Mouse (Mus musculus): ENCODE measurements around the gene Osbpl9.

Gene Osbpl9

DNA sequence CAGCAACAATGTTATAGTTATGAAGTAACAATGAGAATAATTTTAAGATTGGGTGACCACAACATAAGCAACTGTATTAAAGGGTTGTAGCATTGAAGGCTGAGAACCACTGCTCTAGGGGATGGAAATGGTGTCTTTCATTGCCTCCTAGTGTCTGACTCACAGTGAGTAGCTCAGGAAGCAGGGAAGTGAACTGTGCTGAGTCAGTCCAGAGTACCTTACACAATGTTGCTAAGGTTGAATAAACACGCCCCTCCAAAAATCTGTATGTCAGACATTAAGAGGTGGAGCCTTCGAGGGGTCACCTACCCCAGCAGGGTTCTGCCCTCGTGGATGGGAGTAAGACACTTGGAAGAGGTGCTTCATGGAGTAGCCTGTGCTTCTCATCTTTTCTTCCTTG lies 11.9 kb upstream of the Osbpl9 start:
- in situ Hi-C loops (cut with MboI; ENCODE audit: low pct_unique_long_range_greater_than_20kb in 1 of 2, low sequenced_read_pairs in 2 of 2, unreplicated experiment in 1 of 2) = no loop called here

DNA sequence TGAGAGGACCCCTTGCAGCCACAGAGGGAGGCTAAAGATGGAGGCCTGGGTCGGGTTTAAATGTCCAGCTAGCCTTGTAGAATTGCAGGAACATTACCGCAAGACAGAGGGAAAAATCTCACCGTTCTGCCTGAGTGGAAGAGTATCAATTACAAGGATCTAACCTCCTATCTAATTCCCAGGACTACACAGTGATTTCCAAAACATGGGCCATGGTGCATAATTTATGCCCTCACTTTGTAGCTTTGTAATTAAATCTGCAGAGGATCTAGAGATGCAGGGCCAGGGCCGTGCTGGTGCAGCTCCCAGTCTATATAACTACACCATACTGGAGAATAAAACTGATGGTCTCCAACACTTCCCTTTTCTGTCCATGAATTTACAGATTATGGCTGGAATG lies 8.8 kb upstream of the Osbpl9 start:
- in situ Hi-C loops (cut with MboI; ENCODE audit: low pct_unique_long_range_greater_than_20kb in 1 of 2, low sequenced_read_pairs in 2 of 2, unreplicated experiment in 1 of 2) = no loop called here

DNA sequence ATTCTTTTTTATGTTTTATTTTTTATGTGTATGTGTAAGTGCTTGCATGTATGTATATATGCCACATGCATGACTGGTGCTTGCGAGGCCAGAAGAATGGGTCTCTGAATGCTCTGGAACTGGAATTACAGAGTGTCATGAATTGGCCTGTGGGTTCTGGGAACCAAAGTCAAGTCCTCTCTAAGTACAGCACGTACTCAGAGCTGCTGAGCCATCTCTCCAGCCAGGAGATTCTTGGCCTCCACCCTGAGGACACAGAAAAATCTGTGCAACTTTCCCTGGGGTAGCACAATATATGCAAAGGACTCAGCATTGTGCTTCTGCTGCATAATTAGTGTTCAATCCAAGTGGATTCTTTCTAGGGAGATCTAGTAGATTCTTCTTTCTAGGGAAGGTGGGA lies 8.2 kb upstream of the Osbpl9 start:
- in situ Hi-C loops (cut with MboI; ENCODE audit: low pct_unique_long_range_greater_than_20kb in 1 of 2, low sequenced_read_pairs in 2 of 2, unreplicated experiment in 1 of 2) = no loop called here

DNA sequence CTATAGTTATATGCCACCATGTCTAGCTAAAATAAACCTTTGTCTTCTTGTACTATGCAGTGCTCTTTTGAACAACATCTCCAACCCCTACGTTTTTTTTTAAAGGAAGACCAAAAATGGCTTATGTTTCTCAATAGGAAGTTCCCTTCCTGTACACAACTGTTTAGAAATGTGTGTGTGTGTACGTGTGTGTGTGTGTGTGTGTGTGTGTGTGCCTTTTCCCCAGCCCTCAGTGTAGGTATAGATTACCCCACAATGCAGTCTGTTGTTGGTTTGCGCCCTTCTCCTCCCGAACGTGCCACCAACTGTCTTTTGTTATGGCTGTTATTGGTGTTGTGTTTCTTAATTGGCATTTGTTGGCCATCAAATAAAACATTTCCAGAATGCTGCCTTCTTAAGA lies 5.5 kb upstream of the Osbpl9 start:
- in situ Hi-C loops (cut with MboI; ENCODE audit: low pct_unique_long_range_greater_than_20kb in 1 of 2, low sequenced_read_pairs in 2 of 2, unreplicated experiment in 1 of 2) = no loop called here

DNA sequence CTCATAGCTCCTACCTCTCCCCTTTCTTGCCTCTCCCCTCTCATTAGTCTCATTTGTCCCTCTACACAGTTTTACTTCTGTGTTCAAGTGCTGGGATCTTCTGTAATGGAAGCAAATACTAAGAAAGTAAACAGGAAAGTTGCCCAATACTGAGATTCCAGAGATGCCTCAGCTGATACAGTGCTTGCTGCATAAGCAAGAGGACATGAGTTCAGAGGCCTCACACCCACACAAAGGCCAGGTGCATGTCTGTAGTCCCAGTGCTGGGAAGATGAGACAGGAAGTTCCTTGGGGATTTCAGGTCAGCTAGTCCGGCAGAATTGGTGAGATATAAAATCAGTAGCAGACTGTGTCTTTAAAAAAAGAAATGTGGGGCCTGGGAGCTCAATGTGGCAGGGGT lies 2.3 kb upstream of the Osbpl9 start:
- in situ Hi-C loops (cut with MboI; ENCODE audit: low pct_unique_long_range_greater_than_20kb in 1 of 2, low sequenced_read_pairs in 2 of 2, unreplicated experiment in 1 of 2) = no loop called here

DNA sequence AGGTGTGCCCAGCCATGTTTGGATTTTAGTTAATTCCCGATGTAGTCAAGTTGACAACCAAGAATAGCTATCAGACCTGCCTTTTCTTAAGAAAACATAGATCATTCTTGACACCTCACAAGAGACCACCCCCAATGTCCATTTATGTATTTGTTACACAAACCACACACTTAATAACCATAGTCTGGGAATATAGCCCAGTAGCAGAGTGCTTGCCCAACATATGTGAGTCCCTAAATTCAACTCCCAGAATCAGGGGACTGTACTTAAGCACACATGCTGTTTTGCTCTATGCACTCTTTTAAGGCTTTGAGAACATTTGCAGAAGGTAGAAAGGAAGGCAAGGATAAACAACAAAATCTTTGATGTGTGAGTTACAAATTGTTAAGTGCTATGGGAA lies 1.9 kb upstream of the Osbpl9 start:
- in situ Hi-C loops (cut with MboI; ENCODE audit: low pct_unique_long_range_greater_than_20kb in 1 of 2, low sequenced_read_pairs in 2 of 2, unreplicated experiment in 1 of 2) = no loop called here

DNA sequence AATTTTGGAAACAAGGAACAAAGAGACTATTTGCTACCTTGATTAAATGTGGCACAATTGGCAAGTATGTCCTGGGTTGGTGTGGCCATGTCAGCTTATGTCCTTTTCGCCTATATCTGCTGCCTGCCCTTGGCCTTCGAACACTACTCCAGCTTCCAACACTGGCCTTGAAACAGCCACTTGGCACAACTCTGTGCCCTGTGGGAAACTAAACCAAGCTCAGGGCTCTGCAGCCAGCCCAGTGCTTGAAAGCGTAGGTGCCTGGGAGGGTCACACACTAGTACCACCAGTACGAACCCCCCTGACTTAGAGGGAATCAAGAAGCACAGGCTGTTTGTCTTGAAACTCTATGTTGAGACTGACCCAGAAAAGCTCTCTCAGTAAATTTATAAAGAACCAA lies 3.0 kb downstream of the Osbpl9 start:
- in situ Hi-C loops (cut with MboI; ENCODE audit: low pct_unique_long_range_greater_than_20kb in 1 of 2, low sequenced_read_pairs in 2 of 2, unreplicated experiment in 1 of 2) = no loop called here

DNA sequence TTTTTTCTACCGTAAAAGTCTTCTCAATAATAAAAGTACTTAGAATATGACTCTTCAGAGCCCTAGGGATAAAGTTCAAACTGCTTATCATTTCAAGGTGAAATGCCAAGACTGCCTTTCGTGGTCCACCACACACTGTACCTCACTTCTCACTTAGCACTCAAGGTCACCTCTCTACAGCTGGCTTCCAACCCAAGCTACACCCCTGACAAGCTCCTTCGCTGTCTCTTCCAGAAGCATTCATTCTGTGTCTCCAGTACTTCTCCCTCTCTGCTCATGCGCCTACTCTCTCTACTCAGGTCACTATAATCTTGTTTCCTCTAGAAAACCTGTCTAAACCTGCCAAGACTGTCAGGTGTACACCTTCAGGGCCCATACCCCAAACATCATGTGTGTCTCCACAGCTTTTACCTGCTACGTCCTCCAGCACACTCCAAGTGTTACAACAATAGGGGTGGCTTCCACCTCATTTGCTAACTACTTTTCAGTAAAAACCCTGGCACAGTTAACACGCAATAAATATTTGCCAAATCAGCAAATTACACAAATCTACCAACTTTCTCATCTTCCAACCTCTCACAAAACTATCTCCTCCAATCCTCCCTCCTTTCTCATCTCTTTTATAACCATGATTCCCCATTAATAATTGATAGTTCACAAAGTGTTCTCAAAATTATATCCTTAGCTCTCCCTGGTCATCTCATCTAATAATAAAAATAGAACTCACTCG lies 6.0 kb downstream of the Osbpl9 start:
- in situ Hi-C loops (cut with MboI; ENCODE audit: low pct_unique_long_range_greater_than_20kb in 1 of 2, low sequenced_read_pairs in 2 of 2, unreplicated experiment in 1 of 2) = no loop called here

DNA sequence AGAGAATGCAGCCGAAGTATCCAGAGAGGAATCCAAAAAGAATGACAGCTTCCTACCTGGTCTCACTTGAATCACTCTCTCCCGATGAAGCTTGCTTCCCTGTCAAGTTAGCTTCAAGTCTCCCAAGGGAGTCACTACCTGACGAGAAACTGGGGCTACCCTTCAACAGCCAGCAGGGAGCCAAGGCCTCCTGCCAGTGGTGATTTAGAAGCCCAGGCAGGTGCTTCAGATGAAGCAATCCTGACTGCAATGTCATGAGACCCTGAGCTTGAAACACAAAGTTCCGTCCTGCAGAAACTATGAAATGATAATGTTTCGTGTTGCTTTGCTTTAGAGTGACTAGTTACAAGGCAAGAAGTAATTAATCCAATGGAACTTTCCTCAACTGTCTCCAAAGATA lies 8.2 kb downstream of the Osbpl9 start:
- in situ Hi-C loops (cut with MboI; ENCODE audit: low pct_unique_long_range_greater_than_20kb in 1 of 2, low sequenced_read_pairs in 2 of 2, unreplicated experiment in 1 of 2) = no loop called here

DNA sequence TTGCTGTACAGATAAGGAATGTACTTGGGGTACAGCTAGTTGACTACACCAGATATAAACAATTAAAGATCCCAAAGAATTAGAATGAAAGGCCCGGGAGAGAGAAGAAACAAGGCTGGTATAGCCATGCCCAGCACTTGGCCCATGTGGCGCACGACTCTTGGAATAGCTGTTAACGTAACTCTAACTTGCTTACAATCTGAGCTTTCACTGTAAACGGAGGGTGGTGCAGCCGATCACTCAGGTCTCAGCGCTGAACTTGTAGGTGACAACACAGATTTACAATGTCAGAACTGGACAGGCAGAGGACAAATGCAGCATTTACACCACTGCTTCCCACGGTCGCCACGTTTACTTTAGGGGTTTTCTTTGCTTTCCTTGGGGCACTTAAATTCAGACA lies 10.5 kb downstream of the Osbpl9 start:
- in situ Hi-C loops (cut with MboI; ENCODE audit: low pct_unique_long_range_greater_than_20kb in 1 of 2, low sequenced_read_pairs in 2 of 2, unreplicated experiment in 1 of 2) = no loop called here

DNA sequence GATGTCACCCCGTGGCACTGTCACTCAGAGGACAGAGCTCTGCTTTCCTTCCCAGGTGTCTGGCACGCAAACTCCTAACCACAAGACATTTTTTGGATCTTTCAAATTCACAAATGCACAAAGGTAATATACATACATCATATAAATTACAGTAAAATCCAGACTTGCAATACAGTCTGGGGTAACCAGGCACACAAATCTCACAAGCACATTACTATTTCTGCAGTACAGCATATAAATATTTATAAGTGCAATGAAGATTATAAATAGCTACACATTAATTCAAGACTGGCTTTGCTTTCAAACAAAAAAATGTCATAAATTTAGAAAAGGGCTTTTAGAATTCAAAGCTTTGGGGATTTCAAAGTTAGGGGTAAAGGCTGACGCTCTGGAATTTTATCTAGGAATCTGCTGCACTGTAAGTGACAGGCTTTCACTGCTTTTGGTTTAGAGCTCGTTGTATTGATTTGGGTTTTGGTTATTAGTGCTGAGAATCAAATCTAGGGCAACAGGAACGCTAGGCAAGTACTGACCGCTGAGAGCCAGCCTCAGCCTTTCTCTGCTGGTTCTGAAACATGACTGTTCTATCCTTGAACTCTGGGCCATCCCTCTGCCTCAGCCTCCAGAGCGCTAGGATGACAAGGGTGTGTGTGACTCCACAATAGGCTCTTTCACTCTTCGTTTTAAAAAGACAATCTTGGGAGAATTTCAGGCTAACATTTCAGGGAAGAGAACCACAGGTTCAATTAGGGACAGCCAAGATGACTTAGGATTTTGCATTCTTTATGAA lies 16.3 kb downstream of the Osbpl9 start:
- in situ Hi-C loops (cut with MboI; ENCODE audit: low pct_unique_long_range_greater_than_20kb in 1 of 2, low sequenced_read_pairs in 2 of 2, unreplicated experiment in 1 of 2) = no loop called here

DNA sequence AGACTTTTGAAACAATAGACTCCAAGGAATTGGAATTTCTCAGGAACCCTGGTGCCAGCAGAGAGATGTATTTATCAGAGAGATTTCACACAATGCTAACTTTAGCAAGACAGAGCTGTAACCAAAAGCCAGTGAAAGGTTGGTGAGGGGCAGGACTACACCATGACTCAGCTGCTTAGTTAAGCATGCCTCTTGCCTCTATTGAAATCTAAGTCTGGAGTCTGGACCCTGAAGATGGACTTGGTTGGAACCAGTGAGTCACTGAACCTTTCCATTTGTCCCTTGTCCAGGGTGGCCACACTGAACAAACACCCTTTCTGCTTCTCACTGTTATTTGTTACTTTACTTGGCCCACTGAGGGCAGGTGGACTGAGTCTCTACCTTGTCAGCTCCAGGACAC lies 26.4 kb downstream of the Osbpl9 start:
- in situ Hi-C loops (cut with MboI; ENCODE audit: low pct_unique_long_range_greater_than_20kb in 1 of 2, low sequenced_read_pairs in 2 of 2, unreplicated experiment in 1 of 2) = no loop called here

DNA sequence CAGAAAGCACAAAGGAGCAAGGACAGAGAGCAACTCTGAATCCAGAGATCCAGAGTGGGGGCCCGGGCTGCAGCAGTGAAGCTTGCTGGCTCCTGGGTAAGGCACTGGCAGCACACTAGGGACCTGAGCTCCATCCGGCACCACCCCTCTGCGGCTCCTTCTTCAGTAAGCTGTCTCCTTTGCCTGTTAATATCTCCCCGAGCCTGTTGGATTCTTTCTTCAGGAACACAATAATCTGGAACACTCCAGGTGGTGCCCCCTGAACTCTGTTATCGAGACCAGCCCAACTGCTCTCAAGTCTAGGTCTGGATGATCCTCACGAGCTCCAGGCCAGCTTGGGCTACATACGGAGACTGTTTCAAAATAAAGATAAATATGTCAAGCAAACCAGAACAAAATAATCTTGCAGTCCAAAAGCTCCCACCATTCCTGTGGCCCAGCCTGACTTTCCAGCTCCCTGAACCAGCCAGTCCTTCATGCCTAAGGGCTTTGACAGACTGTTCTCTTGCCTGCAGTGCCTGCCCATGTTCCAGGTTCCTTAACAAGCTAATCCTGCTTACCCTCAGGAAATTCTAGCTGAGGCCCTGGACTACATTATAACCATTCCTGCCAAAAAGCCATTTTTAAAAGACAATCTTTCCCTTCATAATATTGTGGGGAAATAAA lies 28.2 kb downstream of the Osbpl9 start:
- in situ Hi-C loops (cut with MboI; ENCODE audit: low pct_unique_long_range_greater_than_20kb in 1 of 2, low sequenced_read_pairs in 2 of 2, unreplicated experiment in 1 of 2) = loop anchor here in 1 of 2 experiments (25.0 kb wide), 1 partner anchor 312 kb away; no protein-coding TSS in a partner anchor

DNA sequence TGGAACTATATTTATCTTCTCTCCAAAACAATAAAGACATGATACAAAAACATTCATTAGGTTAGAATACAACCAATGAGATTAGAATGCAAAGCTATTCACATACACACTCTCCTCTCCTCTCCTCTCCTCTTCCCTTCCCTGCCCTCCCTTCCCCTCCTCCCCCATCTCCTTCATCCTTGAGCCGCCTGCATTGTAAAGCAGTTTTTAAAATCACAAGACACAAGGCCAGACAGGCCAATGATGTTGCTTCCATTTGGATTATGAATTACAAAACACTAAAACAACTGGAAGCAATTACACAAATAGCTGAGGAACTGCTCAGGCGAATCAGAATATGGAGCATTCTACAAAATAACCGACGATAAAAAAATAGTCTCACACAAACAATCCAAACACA lies 28.7 kb downstream of the Osbpl9 start:
- in situ Hi-C loops (cut with MboI; ENCODE audit: low pct_unique_long_range_greater_than_20kb in 1 of 2, low sequenced_read_pairs in 2 of 2, unreplicated experiment in 1 of 2) = loop anchor here in 1 of 2 experiments (25.0 kb wide), 1 partner anchor 311 kb away; no protein-coding TSS in a partner anchor

DNA sequence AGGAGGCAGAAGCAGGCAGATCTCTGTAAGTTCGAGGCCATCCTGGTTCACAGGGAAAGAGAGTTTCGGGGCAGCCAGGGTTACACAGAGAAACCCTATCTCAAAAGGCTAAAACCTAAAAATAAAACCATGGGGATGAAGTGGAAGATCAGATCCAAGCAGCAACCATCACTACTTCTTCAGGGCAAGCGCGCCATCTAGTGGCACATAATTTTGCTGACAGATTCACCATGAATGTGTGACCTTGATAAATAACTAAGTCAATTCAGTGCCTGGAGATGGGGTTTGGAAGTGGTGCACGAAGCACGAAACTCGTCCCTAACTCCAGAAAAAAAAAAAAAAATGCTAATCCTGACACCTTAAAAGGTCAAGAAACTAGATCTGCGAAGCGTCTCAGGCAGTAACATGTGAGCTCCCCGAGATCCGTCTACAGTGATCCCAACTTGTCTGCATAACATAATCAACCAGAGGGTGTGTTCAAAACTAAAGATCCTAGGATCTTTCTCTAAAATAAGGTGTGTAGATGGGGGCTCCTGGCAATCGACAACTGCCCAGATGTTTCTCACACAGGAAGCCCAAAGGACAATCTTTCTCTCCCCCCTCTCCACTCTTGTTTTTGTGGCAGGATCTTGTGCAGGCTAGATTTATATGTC lies 36.4 kb downstream of the Osbpl9 start:
- in situ Hi-C loops (cut with MboI; ENCODE audit: low pct_unique_long_range_greater_than_20kb in 1 of 2, low sequenced_read_pairs in 2 of 2, unreplicated experiment in 1 of 2) = loop anchor here in 1 of 2 experiments (10.0 to 25.0 kb wide), 2 partner anchors 181 to 303 kb away; no protein-coding TSS in a partner anchor

DNA sequence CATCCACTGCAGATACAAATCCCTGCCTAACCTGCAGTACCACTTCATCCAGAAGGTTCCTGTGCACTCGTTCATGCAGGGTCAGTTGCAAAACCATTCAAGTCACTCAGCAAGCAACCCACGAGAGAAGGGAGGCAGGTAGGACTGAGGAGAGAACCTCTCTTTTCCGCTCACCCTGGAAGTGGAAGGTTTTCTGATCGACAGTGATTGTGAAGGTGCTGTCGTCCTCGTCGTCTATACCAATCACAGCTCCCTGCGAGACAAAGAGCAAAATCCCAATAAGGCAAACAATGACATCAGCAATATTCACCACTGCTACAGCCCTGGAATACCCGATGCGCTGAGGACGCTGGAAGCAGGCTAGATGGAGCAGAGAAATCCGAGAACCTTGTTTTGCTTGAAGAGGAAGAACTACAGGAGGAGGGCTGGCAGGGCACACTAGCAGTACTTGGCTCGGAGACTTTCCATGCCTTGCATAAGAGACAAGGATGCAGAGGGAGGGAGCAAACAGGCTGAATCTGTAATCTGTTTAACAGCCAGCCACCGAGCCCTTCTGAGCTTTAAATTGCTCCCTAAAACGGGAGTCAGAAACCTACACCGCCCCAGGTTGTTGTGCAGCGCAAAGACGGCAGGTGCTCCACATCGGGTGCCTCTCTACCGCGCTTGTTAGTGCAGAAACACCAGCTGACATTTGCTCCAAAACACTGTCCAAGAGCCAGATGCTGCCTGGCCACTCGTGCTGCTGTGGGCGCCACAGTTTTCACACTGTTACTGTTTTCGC lies 45.4 kb downstream of the Osbpl9 start:
- in situ Hi-C loops (cut with MboI; ENCODE audit: low pct_unique_long_range_greater_than_20kb in 1 of 2, low sequenced_read_pairs in 2 of 2, unreplicated experiment in 1 of 2) = loop anchor here in 1 of 2 experiments (25.0 kb wide), 1 partner anchor 294 kb away; no protein-coding TSS in a partner anchor

DNA sequence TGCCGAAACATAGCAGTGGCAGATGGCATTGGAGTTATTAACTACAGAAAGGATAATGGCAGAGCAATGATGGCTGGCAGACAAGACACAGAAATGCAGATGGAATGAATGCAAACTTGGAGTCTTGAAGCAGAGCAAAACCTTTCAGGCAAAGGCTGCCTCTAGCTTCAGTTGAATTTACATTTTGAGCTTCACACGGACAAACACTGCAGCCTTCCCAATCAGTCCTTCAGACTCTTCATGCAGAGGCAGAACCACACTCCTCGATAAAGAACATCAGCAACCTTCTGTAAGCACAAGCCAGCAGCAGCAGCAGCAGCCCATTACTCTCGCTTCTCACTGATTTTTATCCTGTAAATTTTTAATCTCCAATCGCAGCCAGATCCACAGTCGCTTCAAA lies 46.0 kb downstream of the Osbpl9 start:
- in situ Hi-C loops (cut with MboI; ENCODE audit: low pct_unique_long_range_greater_than_20kb in 1 of 2, low sequenced_read_pairs in 2 of 2, unreplicated experiment in 1 of 2) = loop anchor here in 1 of 2 experiments (25.0 kb wide), 1 partner anchor 294 kb away; no protein-coding TSS in a partner anchor

DNA sequence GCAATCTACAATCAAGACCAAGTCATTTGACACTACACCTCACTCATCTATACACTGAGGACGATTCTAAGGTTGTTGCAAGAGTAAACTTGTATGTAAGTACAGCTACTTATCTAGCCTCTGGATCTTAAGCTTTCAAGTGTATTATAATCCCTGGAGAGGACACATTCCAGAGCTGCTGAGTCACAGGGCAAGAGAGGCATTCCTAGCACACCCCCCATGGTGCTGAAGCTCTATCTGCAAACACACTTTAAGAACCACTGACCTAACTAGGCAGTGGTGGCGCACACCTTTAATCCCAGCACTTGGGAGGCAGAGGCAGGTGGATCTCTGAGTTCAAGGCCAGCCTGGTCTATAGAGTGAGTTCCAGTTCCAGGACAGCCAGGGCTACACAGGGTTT lies 51.9 kb downstream of the Osbpl9 start:
- in situ Hi-C loops (cut with MboI; ENCODE audit: low pct_unique_long_range_greater_than_20kb in 1 of 2, low sequenced_read_pairs in 2 of 2, unreplicated experiment in 1 of 2) = loop anchor here (5.0 to 25.0 kb wide), 2 partner anchors 83 to 288 kb away; no protein-coding TSS in a partner anchor
